Mouse (Mus musculus): Measurements from ENCODE around the gene Pkd1l2. TPM values are rescaled to one million over a fixed set of nuclear protein-coding genes. Genes with fewer than 3 reads are reported as not detected.
A peak's percentile ranks its signal among the peaks of the same experiment; 100 is the strongest.

The Pkd1l2 gene
- polyA plus RNA-seq, 1 experiment from 2014 or later = not detected

- Histone ChIP-seq H3K36me3 (no peaks in the 10 kb centered on the region), H3K27ac (no peak overlapping the region), H3K27me3 (no peaks in the 10 kb centered on the region), H3K4me1 (no peaks in the 10 kb centered on the region), H3K4me3 (no peak overlapping the region), H3K9ac (no peak overlapping the region), H3K4me2 (replicated peaks) (no peak overlapping the region), H3K9me3 (replicated peaks) (no peaks in the 10 kb centered on the region)
- no peak for ATAC-seq (ENCODE audit: low FRiP score)
- WGBS = 55% methylated on average over 16 of the region's 16 CpGs
Observed at GRCm38 (mm10) chr8:117109801-117110390, 27.6 kb upstream of the Pkd1l2 start.

GRCm38 (mm10) chr8:117109018-117109711 is 26.9 kb upstream of the Pkd1l2 start:
- no peak overlapping the region for H3K4me3 ChIP-seq
- H3K27ac ChIP-seq = no peak overlapping the region
- no peaks in the 10 kb centered on the region for H3K36me3 ChIP-seq
- no peak overlapping the region for H3K9ac ChIP-seq
- no peak overlapping the region for H3K4me2 ChIP-seq (replicated peaks)
- H3K9me3 ChIP-seq (replicated peaks) = no peaks in the 10 kb centered on the region
- WGBS = 91% methylated on average over 19 of the region's 19 CpGs
- ATAC-seq (ENCODE audit: low FRiP score) = no peak
- no peaks in the 10 kb centered on the region for H3K4me1 ChIP-seq
- H3K27me3 ChIP-seq = no peaks in the 10 kb centered on the region

- H3K4me2 ChIP-seq (replicated peaks) = no peak overlapping the region
- no peak for ATAC-seq (ENCODE audit: low FRiP score)
- H3K4me3 ChIP-seq = no peak overlapping the region
- H3K4me1 ChIP-seq = no peaks in the 10 kb centered on the region
- no peak overlapping the region for H3K9ac ChIP-seq
- no peak overlapping the region for H3K27ac ChIP-seq
- H3K36me3 ChIP-seq = no peaks in the 10 kb centered on the region
- 16% methylated on average over 9 of the region's 9 CpGs for WGBS
- no peaks in the 10 kb centered on the region for H3K9me3 ChIP-seq (replicated peaks)
- H3K27me3 ChIP-seq = no peaks in the 10 kb centered on the region
Observed at GRCm38 (mm10) chr8:117107533-117107932, 25.3 kb upstream of the Pkd1l2 start.

- H3K27me3 ChIP-seq = no peaks in the 10 kb centered on the region
- WGBS = 54% methylated on average over 11 of the region's 11 CpGs
- H3K4me2 ChIP-seq (replicated peaks) = no peak overlapping the region
- H3K27ac ChIP-seq = no peak overlapping the region
- no peak overlapping the region for H3K9ac ChIP-seq
- H3K4me1 ChIP-seq = peaks cover 10% of the 10 kb centered on the region; the same call in 1 of the 2 replicates
- no peaks in the 10 kb centered on the region for H3K36me3 ChIP-seq
- no peak overlapping the region for H3K4me3 ChIP-seq
- no peaks in the 10 kb centered on the region for H3K9me3 ChIP-seq (replicated peaks)
- ATAC-seq (ENCODE audit: low FRiP score) = peak; percentile 66
Observed at GRCm38 (mm10) chr8:117097564-117098191, 15.4 kb upstream of the Pkd1l2 start.

- no peaks in the 10 kb centered on the region for H3K9me3 ChIP-seq (replicated peaks)
- no peaks in the 10 kb centered on the region for H3K36me3 ChIP-seq
- H3K27me3 ChIP-seq = no peaks in the 10 kb centered on the region
- H3K4me1 ChIP-seq = peaks cover 10% of the 10 kb centered on the region; the same call in 1 of the 2 replicates
- H3K4me2 ChIP-seq (replicated peaks) = no peak overlapping the region
- H3K27ac ChIP-seq = no peak overlapping the region
- no peak for ATAC-seq (ENCODE audit: low FRiP score)
- H3K9ac ChIP-seq = no peak overlapping the region
- WGBS = 78% methylated on average over 10 of the region's 10 CpGs
- no peak overlapping the region for H3K4me3 ChIP-seq
Observed at GRCm38 (mm10) chr8:117097051-117097563, 14.9 kb upstream of the Pkd1l2 start.

GRCm38 (mm10) chr8:117095647-117096046 is 13.4 kb upstream of the Pkd1l2 start, which contains the start of gene Bco1:
Gene Bco1, plus strand, starts transcription at chr8:117095854.
- Histone ChIP-seq H3K4me1 (peaks cover 10% of the 10 kb centered on the region; the same call in 1 of the 2 replicates), H3K36me3 (no peaks in the 10 kb centered on the region), H3K4me2 (replicated peaks) (no peak within 1 kb of the TSS), H3K9me3 (replicated peaks) (no peaks in the 10 kb centered on the region), H3K4me3 (no peak within 1 kb of the TSS), H3K27me3 (no peaks in the 10 kb centered on the region), H3K9ac (no peak within 1 kb of the TSS), H3K27ac (no peak within 1 kb of the TSS)
- no peak for ATAC-seq (ENCODE audit: low FRiP score)
- 70% methylated on average over 12 of the region's 12 CpGs for WGBS

- Histone ChIP-seq H3K9ac (no peak overlapping the region), H3K36me3 (no peaks in the 10 kb centered on the region), H3K9me3 (replicated peaks) (no peaks in the 10 kb centered on the region), H3K4me3 (no peak overlapping the region), H3K4me1 (peaks cover 10% of the 10 kb centered on the region; the same call in 1 of the 2 replicates), H3K27ac (no peak overlapping the region), H3K4me2 (replicated peaks) (no peak overlapping the region), H3K27me3 (no peaks in the 10 kb centered on the region)
- no peak for ATAC-seq (ENCODE audit: low FRiP score)
- WGBS = 61% methylated on average over 5 of the region's 5 CpGs
Observed at GRCm38 (mm10) chr8:117094053-117094452, 11.8 kb upstream of the Pkd1l2 start.

- no peaks in the 10 kb centered on the region for H3K4me1 ChIP-seq
- H3K4me2 ChIP-seq (replicated peaks) = no peak overlapping the region
- 92% methylated on average over 4 of the region's 4 CpGs for WGBS
Observed at GRCm38 (mm10) chr8:117089802-117090201, 7.6 kb upstream of the Pkd1l2 start.

GRCm38 (mm10) chr8:117087036-117087435 is 4.8 kb upstream of the Pkd1l2 start:
- no peak overlapping the region for H3K4me3 ChIP-seq
- no peak overlapping the region for H3K9ac ChIP-seq
- H3K4me1 ChIP-seq = no peaks in the 10 kb centered on the region
- no peak overlapping the region for H3K4me2 ChIP-seq (replicated peaks)
- H3K9me3 ChIP-seq (replicated peaks) = no peaks in the 10 kb centered on the region
- H3K27me3 ChIP-seq = no peaks in the 10 kb centered on the region
- H3K36me3 ChIP-seq = no peaks in the 10 kb centered on the region
- no peak overlapping the region for H3K27ac ChIP-seq
- ATAC-seq (ENCODE audit: low FRiP score) = no peak

More at GRCm38 (mm10) chr8:117089802-117090201, 7.6 kb upstream of the Pkd1l2 start:
- H3K27ac ChIP-seq = no peak overlapping the region
- no peaks in the 10 kb centered on the region for H3K9me3 ChIP-seq (replicated peaks)
- H3K36me3 ChIP-seq = no peaks in the 10 kb centered on the region
- H3K4me3 ChIP-seq = no peak overlapping the region
- no peaks in the 10 kb centered on the region for H3K27me3 ChIP-seq
- H3K9ac ChIP-seq = no peak overlapping the region
- no peak for ATAC-seq (ENCODE audit: low FRiP score)

GRCm38 (mm10) chr8:117085521-117085920 is 3.3 kb upstream of the Pkd1l2 start:
- H3K27me3 ChIP-seq = no peaks in the 10 kb centered on the region
- no peaks in the 10 kb centered on the region for H3K9me3 ChIP-seq (replicated peaks)
- H3K4me3 ChIP-seq = no peak overlapping the region
- no peak for ATAC-seq (ENCODE audit: low FRiP score)
- 62% methylated on average over 8 of the region's 8 CpGs for WGBS
- H3K4me2 ChIP-seq (replicated peaks) = no peak overlapping the region
- no peaks in the 10 kb centered on the region for H3K4me1 ChIP-seq
- no peak overlapping the region for H3K9ac ChIP-seq
- no peaks in the 10 kb centered on the region for H3K36me3 ChIP-seq
- H3K27ac ChIP-seq = no peak overlapping the region

GRCm38 (mm10) chr8:117082947-117083559 is 804 bp upstream of the Pkd1l2 start:
- 84% methylated on average over 9 of the region's 9 CpGs for WGBS
- Histone ChIP-seq H3K9ac (no peak overlapping the region), H3K4me2 (replicated peaks) (no peak overlapping the region), H3K4me3 (no peak overlapping the region), H3K27ac (no peak overlapping the region), H3K4me1 (no peaks in the 10 kb centered on the region), H3K27me3 (no peaks in the 10 kb centered on the region), H3K36me3 (no peaks in the 10 kb centered on the region), H3K9me3 (replicated peaks) (no peaks in the 10 kb centered on the region)
- no peak for ATAC-seq (ENCODE audit: low FRiP score)

GRCm38 (mm10) chr8:117079652-117080051 is 2.6 kb downstream of the Pkd1l2 start:
- Histone ChIP-seq H3K9me3 (replicated peaks) (no peaks in the 10 kb centered on the region), H3K36me3 (no peaks in the 10 kb centered on the region), H3K4me1 (no peaks in the 10 kb centered on the region), H3K27me3 (no peaks in the 10 kb centered on the region), H3K27ac (no peak overlapping the region), H3K9ac (no peak overlapping the region), H3K4me3 (no peak overlapping the region), H3K4me2 (replicated peaks) (no peak overlapping the region)
- ATAC-seq (ENCODE audit: low FRiP score) = no peak
- WGBS = 83% methylated on average over 14 of the region's 14 CpGs

All from hindbrain, embryonic 12.5 days (tissue).